Mouse (Mus musculus): Measurements from ENCODE around the gene Numb. TPM values are rescaled to one million over a fixed set of nuclear protein-coding genes. Genes with fewer than 3 reads are reported as not detected.
"Not testable (repeated sequence)": the region's sequence is repeated elsewhere in the genome, so short reads cannot be mapped to it uniquely, and the experiment has no call there.

Gene Numb
- polyA plus RNA-seq, 1 experiment = 36.7 TPM

GRCm38 (mm10) chr12:83940031-83940430 is 18.3 kb upstream of the Numb start:
- TF ChIP-seq POLR2A (IDR thresholded peaks at IDR 0.05; ENCODE audit: borderline replicate concordance, extremely low read depth, insufficient read depth, insufficient read length, poor library complexity, severe bottlenecking) = no peak
- no peak for TF ChIP-seq CTCF (IDR thresholded peaks at IDR 0.05; ENCODE audit: borderline replicate concordance, extremely low read depth, insufficient read depth, insufficient read length)
- no peak for DNase-seq (ENCODE audit: low read depth)

- no peak for DNase-seq (ENCODE audit: low read depth)
- TF ChIP-seq POLR2A (IDR thresholded peaks at IDR 0.05; ENCODE audit: borderline replicate concordance, extremely low read depth, insufficient read depth, insufficient read length, poor library complexity, severe bottlenecking) (no peak), CTCF (IDR thresholded peaks at IDR 0.05; ENCODE audit: borderline replicate concordance, extremely low read depth, insufficient read depth, insufficient read length) (no peak)
These were observed 17.6 kb upstream of the Numb start for GRCm38 (mm10) chr12:83939332-83939731.

- not testable (repeated sequence) for DNase-seq (ENCODE audit: low read depth)
These were observed 16.9 kb upstream of the Numb start for GRCm38 (mm10) chr12:83938592-83938991.

GRCm38 (mm10) chr12:83937600-83937999 is 15.9 kb upstream of the Numb start:
- TF ChIP-seq CTCF (IDR thresholded peaks at IDR 0.05; ENCODE audit: borderline replicate concordance, extremely low read depth, insufficient read depth, insufficient read length) (no peak), POLR2A (IDR thresholded peaks at IDR 0.05; ENCODE audit: borderline replicate concordance, extremely low read depth, insufficient read depth, insufficient read length, poor library complexity, severe bottlenecking) (no peak)
- DNase-seq (ENCODE audit: low read depth) = no peak

DNA sequence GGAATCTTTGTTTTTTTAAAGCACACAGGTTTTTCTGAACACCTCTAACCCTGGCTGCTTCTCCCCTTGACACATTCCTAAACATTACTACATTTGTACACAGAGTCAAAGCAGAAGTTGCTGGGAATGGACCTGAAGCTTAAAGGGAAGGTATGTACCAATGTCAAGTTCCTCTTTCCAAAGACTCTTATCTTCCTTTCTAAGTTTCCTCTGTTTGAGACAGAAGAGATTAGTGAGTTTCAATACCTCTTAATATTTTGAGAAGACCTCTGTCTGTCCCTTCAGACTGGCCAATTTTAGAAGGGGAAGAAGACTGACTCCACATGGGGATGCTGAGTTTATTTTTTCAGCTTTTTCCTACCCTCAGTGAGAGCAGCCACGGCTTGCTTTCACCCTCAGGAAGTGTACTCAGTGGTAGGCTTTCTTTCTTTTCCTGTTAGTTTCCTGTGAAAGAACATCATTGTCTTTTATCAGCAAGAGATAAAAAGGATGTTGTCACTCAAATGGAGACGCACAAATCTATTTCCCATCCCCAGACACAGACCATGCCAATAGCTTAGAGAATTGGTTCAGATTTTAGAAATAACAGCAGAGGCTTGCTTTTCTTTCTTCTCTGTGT is 7.6 kb upstream of the Numb start:
- TF ChIP-seq POLR2A (IDR thresholded peaks at IDR 0.05; ENCODE audit: borderline replicate concordance, extremely low read depth, insufficient read depth, insufficient read length, poor library complexity, severe bottlenecking) (no peak), CTCF (IDR thresholded peaks at IDR 0.05; ENCODE audit: borderline replicate concordance, extremely low read depth, insufficient read depth, insufficient read length) (no peak)
- DNase-seq (ENCODE audit: low read depth) = no peak

DNA sequence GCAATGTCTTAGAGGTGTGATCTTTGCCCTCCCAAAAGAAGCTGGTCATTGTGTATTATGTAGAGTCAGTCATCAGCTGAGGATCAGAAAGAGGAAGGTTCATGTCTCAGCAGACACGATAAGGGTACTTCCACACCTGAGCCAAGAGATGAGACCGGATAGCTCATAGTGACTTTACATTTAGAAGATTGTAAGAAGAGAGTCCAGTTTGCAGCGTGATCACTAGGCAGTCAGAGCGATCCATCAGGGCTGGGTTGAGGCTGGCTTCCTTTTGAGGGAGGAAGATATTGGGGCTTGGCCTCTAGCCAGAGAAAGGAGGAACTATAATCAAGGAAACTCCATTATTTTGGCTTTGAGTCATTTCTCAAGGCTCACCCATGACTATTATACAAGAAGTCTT is 6.0 kb upstream of the Numb start:
- TF ChIP-seq CTCF (IDR thresholded peaks at IDR 0.05; ENCODE audit: borderline replicate concordance, extremely low read depth, insufficient read depth, insufficient read length) (no peak), POLR2A (IDR thresholded peaks at IDR 0.05; ENCODE audit: borderline replicate concordance, extremely low read depth, insufficient read depth, insufficient read length, poor library complexity, severe bottlenecking) (no peak)
- no peak for DNase-seq (ENCODE audit: low read depth)

DNA sequence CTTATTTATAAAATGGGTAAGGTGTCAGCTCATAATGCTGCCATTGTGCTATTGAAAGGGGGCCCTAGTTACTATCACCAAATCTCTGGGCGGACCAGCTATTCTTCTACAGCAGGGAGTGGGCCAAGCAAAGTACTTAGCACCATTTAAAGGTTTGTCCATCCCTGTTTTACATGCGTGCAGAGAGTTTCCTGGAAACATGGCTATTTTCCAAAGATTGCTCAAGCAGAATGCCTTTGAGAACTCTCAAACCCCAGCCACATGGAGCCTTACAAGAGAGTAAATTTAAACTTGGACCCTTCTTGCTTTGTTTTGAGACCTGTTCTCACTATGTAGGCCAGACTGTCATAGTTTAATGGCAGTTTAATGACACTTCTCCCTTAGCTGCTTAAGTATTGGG is 4.3 kb upstream of the Numb start:
- TF ChIP-seq CTCF (IDR thresholded peaks at IDR 0.05; ENCODE audit: borderline replicate concordance, extremely low read depth, insufficient read depth, insufficient read length) (no peak), POLR2A (IDR thresholded peaks at IDR 0.05; ENCODE audit: borderline replicate concordance, extremely low read depth, insufficient read depth, insufficient read length, poor library complexity, severe bottlenecking) (no peak)
- no peak for DNase-seq (ENCODE audit: low read depth)

DNA sequence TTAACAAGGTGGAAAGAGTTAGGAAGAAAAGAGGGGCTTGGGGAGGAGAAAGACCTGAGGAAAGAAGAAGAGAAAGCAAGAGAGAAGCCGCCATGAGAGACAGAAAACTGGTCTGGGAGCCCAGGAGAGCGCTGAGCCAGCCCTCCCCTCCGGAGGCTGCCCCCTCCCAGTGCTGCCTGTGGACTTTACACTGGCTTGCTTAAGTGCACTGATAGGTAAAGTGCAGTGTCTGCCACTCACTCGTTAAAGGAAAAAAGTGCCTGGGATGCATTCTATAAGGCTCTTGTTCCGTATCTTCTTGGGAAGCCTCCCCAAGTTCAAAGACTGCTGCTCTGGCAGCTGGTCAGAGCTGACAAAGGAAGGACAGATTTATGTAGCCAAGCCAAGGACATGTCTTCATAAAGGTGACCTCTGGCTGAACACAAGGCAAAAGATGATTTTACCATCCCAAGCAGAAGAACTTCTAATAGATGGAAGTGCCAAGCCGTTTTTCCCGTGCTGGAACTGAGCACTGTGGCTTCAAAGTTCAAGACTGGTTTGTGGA is 3.5 kb upstream of the Numb start:
- DNase-seq (ENCODE audit: low read depth) = no peak
- TF ChIP-seq POLR2A (IDR thresholded peaks at IDR 0.05; ENCODE audit: borderline replicate concordance, extremely low read depth, insufficient read depth, insufficient read length, poor library complexity, severe bottlenecking) (no peak), CTCF (IDR thresholded peaks at IDR 0.05; ENCODE audit: borderline replicate concordance, extremely low read depth, insufficient read depth, insufficient read length) (no peak)

DNA sequence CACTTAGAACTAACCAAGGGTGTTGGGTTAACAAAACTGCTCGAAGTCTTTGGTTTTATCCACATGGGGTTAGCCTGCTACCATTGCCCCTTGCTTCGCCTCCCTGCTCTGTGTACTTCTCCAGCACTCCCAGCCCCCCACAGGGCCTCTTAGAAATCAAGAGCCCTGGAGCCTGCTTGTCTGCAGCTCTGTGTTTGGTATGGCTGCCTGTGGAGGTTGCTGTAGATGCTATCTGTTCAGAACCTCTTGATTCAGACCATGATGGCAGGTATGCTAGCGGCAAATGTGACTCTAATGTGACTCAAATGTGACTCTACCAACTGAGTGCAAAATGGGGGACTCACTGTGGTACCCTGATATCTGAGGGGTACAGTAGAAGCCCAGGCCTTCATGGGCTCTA is 2.6 kb upstream of the Numb start:
- DNase-seq (ENCODE audit: low read depth) = no peak
- TF ChIP-seq POLR2A (IDR thresholded peaks at IDR 0.05; ENCODE audit: borderline replicate concordance, extremely low read depth, insufficient read depth, insufficient read length, poor library complexity, severe bottlenecking) (no peak), CTCF (IDR thresholded peaks at IDR 0.05; ENCODE audit: borderline replicate concordance, extremely low read depth, insufficient read depth, insufficient read length) (no peak)

DNA sequence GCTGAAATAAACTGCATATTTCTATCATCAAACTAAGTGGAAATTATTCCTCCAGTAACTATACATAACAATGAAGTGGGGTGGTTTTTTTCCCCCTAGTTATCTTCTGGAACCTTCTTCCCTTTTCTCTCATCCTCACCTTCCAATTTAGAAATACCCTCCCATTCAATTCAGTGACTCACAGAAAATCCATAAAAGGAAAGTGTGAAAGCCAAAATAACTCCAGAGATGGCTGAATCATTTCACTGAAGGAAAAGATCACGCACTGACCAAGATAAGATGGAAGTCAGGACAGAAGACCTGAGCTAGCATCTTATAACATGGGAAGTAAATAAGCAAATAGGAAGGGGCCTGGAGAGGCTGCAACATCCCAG is 1.7 kb upstream of the Numb start:
- TF ChIP-seq POLR2A (IDR thresholded peaks at IDR 0.05; ENCODE audit: borderline replicate concordance, extremely low read depth, insufficient read depth, insufficient read length, poor library complexity, severe bottlenecking) = no peak
- no peak for TF ChIP-seq CTCF (IDR thresholded peaks at IDR 0.05; ENCODE audit: borderline replicate concordance, extremely low read depth, insufficient read depth, insufficient read length)
- no peak for DNase-seq (ENCODE audit: low read depth)

DNA sequence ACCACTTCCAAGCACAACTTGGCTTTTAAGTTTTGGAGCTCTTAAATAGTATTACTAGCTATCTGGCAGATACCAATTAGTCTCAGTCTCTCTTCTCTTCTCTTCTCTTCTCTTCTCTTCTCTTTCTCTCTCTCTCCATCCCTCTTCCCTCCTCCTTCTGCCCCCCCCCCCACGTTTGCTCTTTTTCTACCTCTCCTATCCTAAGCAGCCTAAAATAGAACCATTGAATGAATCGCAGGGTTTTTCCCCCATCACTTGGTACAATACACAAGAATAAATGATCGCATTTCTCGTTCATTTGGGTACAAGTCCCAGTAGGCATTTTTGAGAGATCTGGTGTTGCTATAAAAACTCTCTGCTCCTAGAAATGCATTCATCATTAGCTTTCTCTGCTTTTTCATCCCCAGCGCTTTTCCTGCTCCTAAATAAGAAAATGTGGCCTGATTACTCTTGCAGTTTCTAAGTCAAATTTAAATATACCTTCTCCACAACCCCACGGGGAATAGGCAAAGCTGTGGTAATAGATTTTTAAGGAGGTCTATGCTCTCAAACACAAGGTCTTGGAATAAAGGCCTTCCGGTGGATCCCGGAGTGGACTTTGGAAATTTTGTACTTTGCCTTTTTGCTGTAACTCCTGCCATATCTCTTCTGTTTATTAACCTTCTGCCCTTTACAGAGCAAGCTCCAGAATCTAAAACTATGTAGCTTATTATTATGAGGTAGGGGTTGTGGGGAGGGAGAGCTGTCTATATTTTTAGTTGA is 1.2 kb upstream of the Numb start:
- DNase-seq (ENCODE audit: low read depth) = peak; percentile 19
- TF ChIP-seq CTCF (IDR thresholded peaks at IDR 0.05; ENCODE audit: borderline replicate concordance, extremely low read depth, insufficient read depth, insufficient read length) (no peak), POLR2A (IDR thresholded peaks at IDR 0.05; ENCODE audit: borderline replicate concordance, extremely low read depth, insufficient read depth, insufficient read length, poor library complexity, severe bottlenecking) (no peak)
